Mouse (Mus musculus) MEL (cell line): ENCODE results near the gene Hes2.

Experiments used
- GATA1 ChIP-seq: IDR thresholded peaks from 2 replicates; pipeline ENCODE4 v1.6.1; 2011; ENCODE audit warnings: low read depth, low read length, improper control_type of control experiment
- JUND ChIP-seq: IDR thresholded peaks from 2 replicates; pipeline ENCODE4 v1.6.1; 2011; ENCODE audit warnings: low read depth, mild to moderate bottlenecking, improper control_type of control experiment, low read length
- MAFK ChIP-seq: IDR thresholded peaks from 2 replicates; pipeline ENCODE4 v1.6.1; 2011; ENCODE audit warnings: low read depth, mild to moderate bottlenecking, low read length, improper control_type of control experiment, borderline replicate concordance
- MAZ ChIP-seq: IDR thresholded peaks from 2 replicates; pipeline ENCODE4 v1.6.1; 2012; ENCODE audit warnings: low read depth, mild to moderate bottlenecking, inconsistent platforms, low read length, improper control_type of control experiment
- NRF1 ChIP-seq: IDR thresholded peaks from 2 replicates; pipeline ENCODE4 v1.6.1; 2014; ENCODE audit warnings: low read depth, mild to moderate bottlenecking, inconsistent platforms, low read length, improper control_type of control experiment, moderate library complexity; ENCODE audit not compliant: poor library complexity, insufficient read depth, severe bottlenecking
- POLR2A ChIP-seq, 2 experiments: IDR thresholded peaks; 2 replicates each; pipeline ENCODE4 v1.6.1; 2011 to 2012; ENCODE audit warnings: low read length in 2 of 2, mild to moderate bottlenecking in 2 of 2, control low read depth in 1 of 2, improper control_type of control experiment in 1 of 2, low read depth in 1 of 2, moderate library complexity in 1 of 2; ENCODE audit not compliant: control insufficient read depth in 1 of 2, insufficient read depth in 1 of 2, poor library complexity in 1 of 2
- POLR2AphosphoS2 ChIP-seq: IDR thresholded peaks from 2 replicates; pipeline ENCODE4 v1.6.1; 2011; ENCODE audit warnings: low read length, improper control_type of control experiment
- SMC3 ChIP-seq: IDR thresholded peaks from 2 replicates; pipeline ENCODE4 v1.6.1; 2011; ENCODE audit warnings: low read depth, low read length, improper control_type of control experiment

- TF ChIP-seq POLR2AphosphoS2 (no peak), SMC3 (no peak), NRF1 (no peak), POLR2A (IDR thresholded peaks at IDR 0.05; ENCODE audit: control insufficient read depth in 1 of 2, insufficient read depth in 1 of 2, low read depth in 1 of 2, low read length in 2 of 2, poor library complexity in 1 of 2) (no peak), MAFK (no peak), JUND (no peak), GATA1 (no peak), MAZ (no peak)
Measured at GRCm38 (mm10) chr4:152188651-152189050, 30.0 kb downstream of the Hes2 start.
